In genomic region chr8:82972812-82973211, GRCm38 (mm10) we compare ENCODE assay signal across 18 mouse cellular contexts.
DNase-seq lines count a peak whose midpoint lies in the region; ATAC-seq and TF ChIP-seq lines count a peak whose summit lies in the region.
"Had no signal": no experiment of that assay in that cellular context is flagged by ENCODE, and none has a peak within 500 bp of the region (broad histone marks: within the 10 kb centered on the region; RNA-seq: fewer than 3 reads in every experiment).

No protein-coding gene starts in this region.

- TF ChIP-seq CTCF in stomach, postnatal 0 days (IDR thresholded peaks at IDR 0.05; ENCODE audit: low read depth): no peak

- peaks cover 37% of the 10 kb centered on the region for H3K4me1 ChIP-seq in heart, embryonic 13.5 days
- H3K4me1 ChIP-seq in heart, embryonic 11.5 days (ENCODE audit: control insufficient read depth, insufficient read depth, low read length): peaks cover 17% of the 10 kb centered on the region
- peaks cover 13% of the 10 kb centered on the region for H3K4me1 ChIP-seq in kidney, embryonic 16.5 days (ENCODE audit: insufficient read depth, low read length)
- H3K4me1 ChIP-seq in stomach, embryonic 14.5 days (ENCODE audit: control insufficient read depth, insufficient read depth, low read length): 0 out of 2 replicates have a peak, but pooled peaks cover 8% of the 10 kb centered on the region
- no peaks in the 10 kb centered on the region for H3K4me1 ChIP-seq in stomach, postnatal 0 days (replicated peaks; ENCODE audit: control insufficient read depth, insufficient read depth)

- no peak overlapping the region for H3K4me2 ChIP-seq in heart, embryonic 13.5 days
- H3K4me2 ChIP-seq in heart, embryonic 11.5 days: no peak overlapping the region
- no peak overlapping the region for H3K4me2 ChIP-seq in kidney, embryonic 16.5 days (replicated peaks; ENCODE audit: low read depth, low read length)
- H3K4me2 ChIP-seq in stomach, embryonic 14.5 days (replicated peaks; ENCODE audit: low read depth, low read length): no peak overlapping the region
- H3K4me2 ChIP-seq in stomach, postnatal 0 days (replicated peaks; ENCODE audit: low read depth): no peak overlapping the region
- H3K4me2 ChIP-seq: liver, embryonic 11.5 days had no signal

- peak overlapping the region; percentile 20; the same call in 1 of the 2 replicates for H3K27ac ChIP-seq in heart, embryonic 13.5 days (replicated peaks)
- no peak overlapping the region for H3K27ac ChIP-seq in heart, embryonic 11.5 days (ENCODE audit: low read depth, low read length)
- peak overlapping the region; percentile 65 for H3K27ac ChIP-seq in kidney, embryonic 16.5 days (ENCODE audit: low read length)
- H3K27ac ChIP-seq in stomach, embryonic 14.5 days (ENCODE audit: low read length): peak overlapping the region; percentile 1; the same call in 1 of the 2 replicates
- no peak overlapping the region for H3K27ac ChIP-seq in stomach, postnatal 0 days (replicated peaks)

- no peak overlapping the region for H3K9ac ChIP-seq in heart, embryonic 13.5 days
- no peak overlapping the region for H3K9ac ChIP-seq in heart, embryonic 11.5 days (ENCODE audit: low read depth, low read length)
- no peak overlapping the region for H3K9ac ChIP-seq in kidney, embryonic 16.5 days (replicated peaks; ENCODE audit: low read length)
- H3K9ac ChIP-seq in stomach, embryonic 14.5 days (replicated peaks; ENCODE audit: low read depth, low read length): no peak overlapping the region
- no peak overlapping the region for H3K9ac ChIP-seq in stomach, postnatal 0 days (ENCODE audit: low read length)

- no peak for DNase-seq in kidney, adult 11 months
- no peak for DNase-seq in stomach, postnatal 0 days (ENCODE audit: low spot score)
- no peak for DNase-seq in spleen, adult 12 weeks (ENCODE audit: low spot score)
- DNase-seq in urinary bladder, adult 18-20 months (ENCODE audit: low spot score in 2 of 2): no peak
- DNase-seq: adrenal gland, postnatal 10 days; cerebellum, adult 11 months; cerebellum, postnatal 14 days; heart, postnatal 4 days; kidney, postnatal 36 days; lung, adult 2 months; thymus, adult 18-20 months had no signal

- no peak overlapping the region for H3K4me3 ChIP-seq in heart, embryonic 13.5 days
- H3K4me3 ChIP-seq in heart, embryonic 11.5 days (ENCODE audit: low read depth, low read length): no peak overlapping the region
- H3K4me3 ChIP-seq in kidney, embryonic 16.5 days (ENCODE audit: low read length): no peak overlapping the region
- H3K4me3 ChIP-seq in stomach, embryonic 14.5 days (ENCODE audit: low read depth, low read length): no peak overlapping the region
- H3K4me3 ChIP-seq in stomach, postnatal 0 days (ENCODE audit: low read depth, low read length): no peak overlapping the region
- H3K4me3 ChIP-seq: erythroblast, embryonic 14.5 days had no signal

- 0 out of 2 replicates have a peak, but pooled peaks cover 6% of the 10 kb centered on the region for H3K9me3 ChIP-seq in heart, embryonic 13.5 days
- no peaks in the 10 kb centered on the region for H3K9me3 ChIP-seq in heart, embryonic 11.5 days (replicated peaks; ENCODE audit: control insufficient read depth, low read length)
- H3K9me3 ChIP-seq in kidney, embryonic 16.5 days (ENCODE audit: low read length): no peaks in the 10 kb centered on the region
- no peaks in the 10 kb centered on the region for H3K9me3 ChIP-seq in stomach, embryonic 14.5 days (ENCODE audit: control insufficient read depth, low read depth, low read length)
- no peaks in the 10 kb centered on the region for H3K9me3 ChIP-seq in stomach, postnatal 0 days (ENCODE audit: control insufficient read depth, low read length)

- ATAC-seq in heart, embryonic 13.5 days (ENCODE audit: extremely low read depth, insufficient number of reproducible peaks, low FRiP score, low TSS enrichment): no peak
- no peak for ATAC-seq in heart, embryonic 11.5 days (replicated peaks; ENCODE audit: insufficient number of reproducible peaks, low FRiP score, low TSS enrichment)
- no peak for ATAC-seq in kidney, embryonic 16.5 days (ENCODE audit: low FRiP score, low TSS enrichment)
- ATAC-seq in stomach, embryonic 14.5 days (ENCODE audit: insufficient number of reproducible peaks, insufficient read depth, low FRiP score, low read depth): no peak
- ATAC-seq in stomach, postnatal 0 days (ENCODE audit: low FRiP score, low TSS enrichment): no peak
- ATAC-seq: inflammation-experienced regulatory T-cells, adult 6 months had no signal

- TF ChIP-seq EP300 in stomach, postnatal 0 days (optimal IDR thresholded peaks at IDR 0.05): no peak

- no peaks in the 10 kb centered on the region for H3K27me3 ChIP-seq in heart, embryonic 13.5 days (replicated peaks)
- no peaks in the 10 kb centered on the region for H3K27me3 ChIP-seq in heart, embryonic 11.5 days (ENCODE audit: control insufficient read depth, insufficient read depth, low read length)
- H3K27me3 ChIP-seq in kidney, embryonic 16.5 days (ENCODE audit: insufficient read depth, low read length): no peaks in the 10 kb centered on the region
- no peaks in the 10 kb centered on the region for H3K27me3 ChIP-seq in stomach, embryonic 14.5 days (ENCODE audit: control insufficient read depth, insufficient read depth, low read length)
- H3K27me3 ChIP-seq in stomach, postnatal 0 days (ENCODE audit: control insufficient read depth, insufficient read depth, low read length): no peaks in the 10 kb centered on the region

- WGBS in heart, embryonic 13.5 days: 58% methylated on average over 3 of the region's 3 CpGs
- 64% methylated on average over 3 of the region's 3 CpGs for WGBS in heart, embryonic 11.5 days (ENCODE audit: insufficient replicate concordance)
- 48% methylated on average over 3 of the region's 3 CpGs for WGBS in kidney, embryonic 16.5 days
- WGBS in stomach, embryonic 14.5 days: 56% methylated on average over 3 of the region's 3 CpGs
- WGBS in stomach, postnatal 0 days: 62% methylated on average over 3 of the region's 3 CpGs

- no peaks in the 10 kb centered on the region for H3K36me3 ChIP-seq in heart, embryonic 13.5 days
- H3K36me3 ChIP-seq in heart, embryonic 11.5 days (ENCODE audit: control insufficient read depth, insufficient read depth, low read length): no peaks in the 10 kb centered on the region
- H3K36me3 ChIP-seq in kidney, embryonic 16.5 days (ENCODE audit: insufficient read depth, low read length): no peaks in the 10 kb centered on the region
- no peaks in the 10 kb centered on the region for H3K36me3 ChIP-seq in stomach, embryonic 14.5 days (ENCODE audit: control insufficient read depth, insufficient read depth, low read length)
- H3K36me3 ChIP-seq in stomach, postnatal 0 days (ENCODE audit: control insufficient read depth, insufficient read depth, low read length): no peaks in the 10 kb centered on the region

Comparison
In these comparisons a context has a peak if more than half of its experiments do, and no peak if none do; other contexts are left out.
1. H3K27ac ChIP-seq: peak in heart, embryonic 13.5 days (single experiment), kidney, embryonic 16.5 days (single experiment) and stomach, embryonic 14.5 days (single experiment); none in heart, embryonic 11.5 days (single experiment) and stomach, postnatal 0 days (single experiment).